Mouse (Mus musculus) liver, embryonic 13.5 days (tissue): Measurements from ENCODE around the gene Nup107. TPM values are rescaled to one million over a fixed set of nuclear protein-coding genes. Genes with fewer than 3 reads are reported as not detected.
A peak's percentile ranks its signal among the peaks of the same experiment; 100 is the strongest.

ENCODE experiments used
- ATAC-seq: fragments of 200-750 bp; cut with Nextera tagmentation; 2 replicates; pipeline ENCODE4 v1.8.0; 2017; ENCODE audit warnings: low read depth, mild to moderate bottlenecking, moderate number of reproducible peaks, moderate library complexity
- DNase-seq: peaks from one replicate; pipeline ENCODE4 v3.0.0; 2022
- H3K27ac ChIP-seq: fragments of 300-500 bp; sonication (generic); 2 replicates; pipeline ENCODE4 v1.5.1; 2015; ENCODE audit warnings: moderate library complexity, mild to moderate bottlenecking, inconsistent platforms
- H3K27me3 ChIP-seq: fragments of 300-500 bp; sonication (generic); 2 replicates; pipeline ENCODE4 v1.6.1; 2015; ENCODE audit warnings: mild to moderate bottlenecking, inconsistent platforms
- H3K36me3 ChIP-seq: fragments of 300-500 bp; sonication (generic); 2 replicates; pipeline ENCODE4 v1.6.1; 2015; ENCODE audit warnings: mild to moderate bottlenecking, inconsistent platforms
- H3K4me1 ChIP-seq: fragments of 300-500 bp; sonication (generic); replicated peaks from 2 replicates; pipeline ENCODE4 v1.6.1; 2015; ENCODE audit warnings: inconsistent platforms
- H3K4me2 ChIP-seq: fragments of 300-500 bp; sonication (generic); 2 replicates; pipeline ENCODE4 v1.6.1; 2015; ENCODE audit warnings: inconsistent platforms, mild to moderate bottlenecking, moderate library complexity
- H3K4me3 ChIP-seq: fragments of 300-500 bp; sonication (generic); replicated peaks from 2 replicates; pipeline ENCODE4 v1.5.1; 2015; ENCODE audit warnings: mild to moderate bottlenecking, inconsistent platforms
- H3K9ac ChIP-seq: fragments of 300-500 bp; sonication (generic); 2 replicates; pipeline ENCODE4 v1.6.1; 2015; ENCODE audit warnings: mild to moderate bottlenecking, inconsistent platforms
- H3K9me3 ChIP-seq: fragments of 300-500 bp; sonication (generic); replicated peaks from 2 replicates; pipeline ENCODE4 v1.6.1; 2016; ENCODE audit warnings: inconsistent platforms
- WGBS: fragments of 180-500 bp; shearing (Covaris S2); methylation state at CpG from one replicate; pipeline ENCODE4 v1.1.7; 2015; ENCODE audit not compliant: insufficient replicate concordance; 5-methylcytosine and 5-hydroxymethylcytosine counted together
- polyA plus RNA-seq: library from polyadenylated mRNA; unstranded; fragments of >200 nt; fragmentation: Nextera tagmentation; extraction: Ambion mirVana; gene quantifications from 2 replicates; pipeline ENCODE4 v1.2.1, GENCODE M21; 2015

The Nup107 gene
- polyA plus RNA-seq, 1 experiment from 2014 or later, result 54.8 TPM

GRCm38 (mm10) chr10:117753711-117754608 lies 38.5 kb downstream of the Nup107 start:
- H3K27me3 ChIP-seq, result no peaks in the 10 kb centered on the region
- H3K9ac ChIP-seq, result no peak overlapping the region
- 81% methylated on average over 8 of the region's 8 CpGs for WGBS
- DNase-seq (no peak), ATAC-seq (no peak)
- peaks cover 93% of the 10 kb centered on the region for H3K36me3 ChIP-seq
- peak overlapping the region; percentile 44 for H3K27ac ChIP-seq
- peaks cover 3% of the 10 kb centered on the region; the same call in 1 of the 2 replicates for H3K4me1 ChIP-seq
- no peak overlapping the region for H3K4me3 ChIP-seq
- no peak overlapping the region for H3K4me2 ChIP-seq
- H3K9me3 ChIP-seq, result no peaks in the 10 kb centered on the region

GRCm38 (mm10) chr10:117752851-117753647 lies 39.5 kb downstream of the Nup107 start:
- Histone ChIP-seq H3K9ac (no peak overlapping the region), H3K4me1 (peaks cover 9% of the 10 kb centered on the region), H3K27me3 (no peaks in the 10 kb centered on the region), H3K27ac (no peak overlapping the region), H3K36me3 (peaks cover 93% of the 10 kb centered on the region), H3K9me3 (no peaks in the 10 kb centered on the region), H3K4me3 (no peak overlapping the region), H3K4me2 (no peak overlapping the region)
- DNase-seq (no peak), ATAC-seq (no peak)
- WGBS, result 90% methylated on average over 5 of the region's 5 CpGs

GRCm38 (mm10) chr10:117752304-117752821 lies 40.1 kb downstream of the Nup107 start:
- ATAC-seq (no peak), DNase-seq (no peak)
- Histone ChIP-seq H3K9me3 (no peaks in the 10 kb centered on the region), H3K27ac (no peak overlapping the region), H3K4me1 (peaks cover 13% of the 10 kb centered on the region), H3K9ac (no peak overlapping the region), H3K4me3 (no peak overlapping the region), H3K27me3 (no peaks in the 10 kb centered on the region), H3K4me2 (no peak overlapping the region), H3K36me3 (peaks cover 92% of the 10 kb centered on the region)
- WGBS, result 92% methylated on average over 7 of the region's 7 CpGs

GRCm38 (mm10) chr10:117751744-117752143 lies 40.8 kb downstream of the Nup107 start:
- H3K4me1 ChIP-seq, result peaks cover 17% of the 10 kb centered on the region
- DNase-seq (no peak), ATAC-seq (no peak)
- 87% methylated on average over 6 of the region's 6 CpGs for WGBS
- no peak overlapping the region for H3K27ac ChIP-seq
- H3K4me2 ChIP-seq, result no peak overlapping the region
- no peak overlapping the region for H3K9ac ChIP-seq
- H3K9me3 ChIP-seq, result no peaks in the 10 kb centered on the region
- H3K36me3 ChIP-seq, result peaks cover 85% of the 10 kb centered on the region
- no peaks in the 10 kb centered on the region for H3K27me3 ChIP-seq
- H3K4me3 ChIP-seq, result no peak overlapping the region

GRCm38 (mm10) chr10:117751282-117751610 lies 41.3 kb downstream of the Nup107 start:
- Histone ChIP-seq H3K36me3 (peaks cover 80% of the 10 kb centered on the region), H3K4me1 (peaks cover 21% of the 10 kb centered on the region)
- ATAC-seq, result no peak

GRCm38 (mm10) chr10:117750529-117751281 lies 41.8 kb downstream of the Nup107 start:
- no peak overlapping the region for H3K4me3 ChIP-seq
- H3K4me2 ChIP-seq, result no peak overlapping the region
- peaks cover 75% of the 10 kb centered on the region for H3K36me3 ChIP-seq
- WGBS, result 90% methylated on average over 5 of the region's 5 CpGs
- no peaks in the 10 kb centered on the region for H3K27me3 ChIP-seq
- H3K27ac ChIP-seq, result no peak overlapping the region
- H3K9ac ChIP-seq, result no peak overlapping the region
- DNase-seq (no peak), ATAC-seq (no peak)
- H3K9me3 ChIP-seq, result no peaks in the 10 kb centered on the region
- H3K4me1 ChIP-seq, result peaks cover 21% of the 10 kb centered on the region

More at GRCm38 (mm10) chr10:117751282-117751610, 41.3 kb downstream of the Nup107 start:
- WGBS, result 88% methylated on average over 14 of the region's 14 CpGs
- Histone ChIP-seq H3K27me3 (no peaks in the 10 kb centered on the region), H3K27ac (no peak overlapping the region), H3K4me2 (no peak overlapping the region), H3K4me3 (no peak overlapping the region), H3K9ac (no peak overlapping the region), H3K9me3 (no peaks in the 10 kb centered on the region)
- no peak for DNase-seq

- H3K27ac ChIP-seq, result no peak overlapping the region
- H3K27me3 ChIP-seq, result no peaks in the 10 kb centered on the region
- H3K4me2 ChIP-seq, result no peak overlapping the region
- H3K4me1 ChIP-seq, result peaks cover 29% of the 10 kb centered on the region
- H3K4me3 ChIP-seq, result no peak overlapping the region
- ATAC-seq (no peak), DNase-seq (no peak)
- H3K9me3 ChIP-seq, result no peaks in the 10 kb centered on the region
- peaks cover 67% of the 10 kb centered on the region for H3K36me3 ChIP-seq
- 88% methylated on average over 14 of the region's 14 CpGs for WGBS
- H3K9ac ChIP-seq, result no peak overlapping the region
These were observed 42.6 kb downstream of the Nup107 start for GRCm38 (mm10) chr10:117749787-117750343.

- H3K4me1 ChIP-seq, result peaks cover 26% of the 10 kb centered on the region
These were observed 43.3 kb downstream of the Nup107 start for GRCm38 (mm10) chr10:117749050-117749686.

GRCm38 (mm10) chr10:117748276-117749049 lies 44.0 kb downstream of the Nup107 start:
- peaks cover 54% of the 10 kb centered on the region for H3K36me3 ChIP-seq
- ATAC-seq, result no peak
- no peak overlapping the region for H3K27ac ChIP-seq
- H3K27me3 ChIP-seq, result no peaks in the 10 kb centered on the region
- no peak overlapping the region for H3K4me2 ChIP-seq
- H3K9ac ChIP-seq, result no peak overlapping the region
- H3K4me3 ChIP-seq, result no peak overlapping the region
- WGBS, result 85% methylated on average over 10 of the region's 10 CpGs
- DNase-seq, result no peak
- peaks cover 26% of the 10 kb centered on the region for H3K4me1 ChIP-seq
- H3K9me3 ChIP-seq, result no peaks in the 10 kb centered on the region

More at GRCm38 (mm10) chr10:117749050-117749686, 43.3 kb downstream of the Nup107 start:
- Histone ChIP-seq H3K27me3 (no peaks in the 10 kb centered on the region), H3K36me3 (peaks cover 60% of the 10 kb centered on the region), H3K4me3 (no peak overlapping the region), H3K9ac (no peak overlapping the region), H3K9me3 (no peaks in the 10 kb centered on the region), H3K27ac (no peak overlapping the region), H3K4me2 (no peak overlapping the region)
- DNase-seq, result no peak
- ATAC-seq, result no peak
- WGBS, result 92% methylated on average over 10 of the region's 10 CpGs

GRCm38 (mm10) chr10:117747711-117748110 lies 44.8 kb downstream of the Nup107 start:
- Histone ChIP-seq H3K4me3 (no peak overlapping the region), H3K4me1 (peaks cover 26% of the 10 kb centered on the region), H3K36me3 (peaks cover 49% of the 10 kb centered on the region), H3K9me3 (no peaks in the 10 kb centered on the region), H3K9ac (no peak overlapping the region), H3K27me3 (no peaks in the 10 kb centered on the region), H3K4me2 (no peak overlapping the region), H3K27ac (no peak overlapping the region)
- WGBS, result 78% methylated on average over 7 of the region's 7 CpGs
- ATAC-seq (no peak), DNase-seq (no peak)
